Mouse (Mus musculus): ENCODE data around the gene Acsl5. TPM values are rescaled to one million over a fixed set of nuclear protein-coding genes. Genes with fewer than 3 reads are reported as not detected.
A peak's percentile ranks its signal among the peaks of the same experiment; 100 is the strongest.

Gene Acsl5
- total RNA-seq, 4 experiments from 2014 or later, result 38.6 to 47.6 (median 42.6) TPM

DNA sequence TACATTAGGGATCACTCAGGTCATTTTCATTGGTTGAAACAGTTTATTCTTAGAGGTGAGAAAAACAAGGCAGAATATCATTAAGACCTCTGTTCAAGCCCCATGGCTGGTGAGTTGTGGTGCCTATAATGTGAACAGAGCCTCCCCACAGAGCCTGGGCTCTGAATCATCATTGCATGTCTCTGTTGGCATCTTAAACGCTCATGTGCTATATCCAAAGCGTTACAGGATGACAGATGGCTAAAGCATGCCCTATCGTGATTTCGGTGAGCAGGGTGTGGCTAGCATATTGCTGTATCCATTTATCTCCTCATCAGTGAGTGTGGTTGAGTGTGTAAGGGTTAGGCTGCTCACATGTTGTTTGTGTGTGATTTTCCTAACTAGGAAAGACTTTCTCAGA lies 75.8 kb downstream of the Acsl5 start:
- no peak for DNase-seq (ENCODE audit: low spot score in 2 of 2)

- DNase-seq (ENCODE audit: low spot score in 2 of 2), result no peak
Measured at GRCm38 (mm10) chr19:55331776-55332175, 80.0 kb downstream of the Acsl5 start.

- DNase-seq (ENCODE audit: low spot score in 2 of 2), result peak; percentile 62 to 80
Measured at GRCm38 (mm10) chr19:55332641-55333268, 81.0 kb downstream of the Acsl5 start.

- DNase-seq (ENCODE audit: low spot score in 2 of 2), result no peak
Measured at GRCm38 (mm10) chr19:55335881-55336280, 84.1 kb downstream of the Acsl5 start.

- DNase-seq (ENCODE audit: low spot score in 2 of 2), result no peak
Measured at GRCm38 (mm10) chr19:55336441-55336840, 84.7 kb downstream of the Acsl5 start.

DNA sequence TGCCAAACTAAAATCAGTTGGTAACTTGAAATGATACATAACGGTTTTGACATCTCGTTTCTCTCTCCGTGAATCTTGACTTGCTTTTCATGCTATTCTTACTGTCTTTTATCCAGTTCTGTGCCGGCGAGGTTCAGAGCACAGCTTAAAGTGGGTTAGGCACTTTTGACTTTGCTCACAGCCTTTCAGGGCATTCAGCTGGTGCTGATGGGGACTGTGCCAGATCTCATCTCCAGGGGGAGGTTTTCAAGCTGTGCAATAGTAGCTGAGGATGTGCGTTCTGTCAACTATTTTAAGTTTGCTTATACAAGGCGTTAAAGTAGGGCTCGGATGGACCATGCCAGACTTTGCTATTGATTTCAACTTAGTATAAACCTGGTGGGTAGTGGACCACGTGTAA lies 85.3 kb downstream of the Acsl5 start:
- no peak for DNase-seq (ENCODE audit: low spot score in 2 of 2)

GRCm38 (mm10) chr19:55337664-55338063 lies 85.9 kb downstream of the Acsl5 start:
- DNase-seq (ENCODE audit: low spot score in 2 of 2), result no peak

- DNase-seq (ENCODE audit: low spot score in 2 of 2), result no peak
Measured at GRCm38 (mm10) chr19:55340521-55340920, 88.8 kb downstream of the Acsl5 start.

GRCm38 (mm10) chr19:55341377-55341776 lies 89.6 kb downstream of the Acsl5 start:
- DNase-seq (ENCODE audit: low spot score in 2 of 2), result no peak

GRCm38 (mm10) chr19:55342423-55342822 lies 90.7 kb downstream of the Acsl5 start:
- DNase-seq (ENCODE audit: low spot score in 2 of 2), result no peak

DNA sequence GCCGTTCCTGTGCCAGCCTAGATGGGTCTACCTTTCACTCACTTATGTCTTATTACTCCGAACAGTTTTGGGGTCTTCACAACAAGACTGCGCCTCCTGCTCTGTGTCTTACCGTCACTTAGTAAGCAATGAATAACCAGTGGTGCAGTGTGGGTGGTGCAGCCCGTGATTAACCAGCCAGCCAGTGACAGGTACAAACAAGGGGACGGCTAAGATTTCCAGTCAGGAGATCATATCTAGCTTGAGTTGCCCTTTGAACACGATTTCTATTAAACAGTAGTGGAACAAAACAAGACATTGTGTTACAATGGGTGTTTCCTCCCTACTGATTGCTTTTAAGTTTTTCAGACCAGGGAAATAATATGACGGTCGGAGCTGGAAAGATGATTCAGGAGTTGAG lies 91.5 kb downstream of the Acsl5 start:
- no peak for DNase-seq (ENCODE audit: low spot score in 2 of 2)

Other genes with a start within 250 kb of the Acsl5 start
- gene Gpam, start 124.7 kb upstream of the Acsl5 start, total RNA-seq (2022), result 10 to 100 TPM; 47.2 to 72.0 (median 60.2) TPM
- under 1 TPM in 1 of 4 experiments, not detected in 3; 0.16 TPM for gene Tectb, start 71.2 kb upstream of the Acsl5 start, total RNA-seq (2022)
- 1 to 10 TPM; 1.2 to 1.4 (median 1.3) TPM for gene Gucy2g, start 10.7 kb upstream of the Acsl5 start, total RNA-seq (2022)
- gene Zdhhc6, start 64.1 kb downstream of the Acsl5 start, total RNA-seq (2022), result 10 to 100 TPM; 26.2 to 28.9 (median 27.5) TPM
- gene Vti1a, start 64.4 kb downstream of the Acsl5 start, total RNA-seq (2022), result 10 to 100 TPM; 56.7 to 64.1 (median 60.2) TPM

Measured in layer of hippocampus, adult 8-10 months (tissue).